8 mouse cellular contexts compared by ENCODE assay signal in the genomic region with DNA sequence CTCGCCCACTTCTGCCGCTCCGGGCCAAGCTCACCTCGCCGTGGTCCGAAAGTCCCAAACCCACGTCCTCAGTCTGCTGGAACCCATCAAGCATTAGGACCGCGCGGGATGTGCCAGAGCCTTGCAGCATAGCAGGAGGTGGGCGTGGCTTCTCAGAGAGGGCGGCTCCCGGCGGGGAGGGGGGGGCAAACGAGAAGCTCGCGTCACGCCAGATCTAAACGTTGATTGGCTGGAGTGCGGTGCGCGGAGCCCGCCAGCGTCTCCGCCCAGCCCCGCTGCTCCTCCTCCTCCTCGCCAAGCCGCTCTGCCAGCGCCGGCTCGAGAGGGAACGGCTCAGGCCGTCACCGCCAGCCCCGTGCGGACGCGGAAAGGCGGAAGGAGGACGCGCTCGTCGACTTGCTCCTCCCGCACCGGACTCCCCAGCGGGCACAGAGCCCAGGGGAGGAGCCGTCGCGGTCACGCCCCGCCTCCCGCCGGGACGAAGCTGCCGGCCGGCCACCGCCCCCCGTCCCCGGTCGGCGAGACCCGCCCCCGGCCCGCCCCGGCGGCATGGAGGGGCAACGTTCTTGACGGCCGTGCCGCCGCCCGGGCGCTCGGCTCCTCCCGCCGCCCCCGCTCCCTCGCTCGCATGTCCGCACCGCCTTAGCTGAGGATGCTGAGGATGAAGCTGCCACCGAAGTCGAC. TPM values are rescaled to one million over a fixed set of nuclear protein-coding genes. Genes with fewer than 3 reads are reported as not detected.
DNase-seq lines count a peak whose midpoint lies in the region; ATAC-seq lines count a peak whose summit lies in the region.

A gene (plus strand): TSS at position 269 of the 684 bp plus-strand sequence.

- peaks cover 18% of the 10 kb centered on the region for H3K4me1 ChIP-seq in forebrain, embryonic 14.5 days (ENCODE audit: control insufficient read depth, insufficient read depth, low read length)
- peaks cover 31% of the 10 kb centered on the region for H3K4me1 ChIP-seq in neural tube, embryonic 15.5 days

- H3K4me2 ChIP-seq in forebrain, embryonic 14.5 days (ENCODE audit: low read length), result peak within 1 kb of the TSS; percentile 99
- peak within 1 kb of the TSS; percentile 81 for H3K4me2 ChIP-seq in neural tube, embryonic 15.5 days

- H3K36me3 ChIP-seq in forebrain, embryonic 14.5 days (ENCODE audit: control insufficient read depth, insufficient read depth, low read length), result no peaks in the 10 kb centered on the region
- no peaks in the 10 kb centered on the region for H3K36me3 ChIP-seq in neural tube, embryonic 15.5 days

- peak; percentile 99 for DNase-seq in ES-CJ7 (ENCODE audit: low read depth, low spot score)
- DNase-seq in cerebellum, adult 11 months, result peak; percentile 99
- peak; percentile 99 for DNase-seq in forebrain, embryonic 14.5 days (ENCODE audit: low spot score)
- peak; percentile 99 for DNase-seq in heart, postnatal 14 days
- peak; percentile 99 for DNase-seq in layer of hippocampus, adult 11-12 months (ENCODE audit: low spot score)
- peak; percentile 98 for DNase-seq in lung, adult 18-20 months
- DNase-seq in testis, postnatal 14 days (ENCODE audit: low spot score), result peak; percentile 98

- 1% methylated on average over 65 of the region's 83 CpGs for WGBS in forebrain, embryonic 14.5 days
- WGBS in neural tube, embryonic 15.5 days, result 1% methylated on average over 58 of the region's 83 CpGs

- peak within 1 kb of the TSS; percentile 75 for H3K9ac ChIP-seq in forebrain, embryonic 14.5 days (ENCODE audit: low read length)
- H3K9ac ChIP-seq in neural tube, embryonic 15.5 days (replicated peaks), result peak within 1 kb of the TSS; percentile 72

- H3K4me3 ChIP-seq in forebrain, embryonic 14.5 days (ENCODE audit: low read depth, low read length), result peak within 1 kb of the TSS; percentile 81
- peak within 1 kb of the TSS; percentile 71 for H3K4me3 ChIP-seq in neural tube, embryonic 15.5 days (replicated peaks)

- peak within 1 kb of the TSS; percentile 93 for H3K27ac ChIP-seq in forebrain, embryonic 14.5 days (ENCODE audit: low read depth, low read length)
- H3K27ac ChIP-seq in neural tube, embryonic 15.5 days (replicated peaks), result peak within 1 kb of the TSS; percentile 95

- ATAC-seq in forebrain, embryonic 14.5 days, result peak; percentile 96
- peak; percentile 96 for ATAC-seq in neural tube, embryonic 15.5 days (ENCODE audit: low FRiP score)

- intact Hi-C loops in heart, postnatal 14 days (cut with DNase I), result loop anchor here (10.0 kb wide), 3 partner anchors 185 to 765 kb away; a partner anchor contains a TSS

- no peaks in the 10 kb centered on the region for H3K27me3 ChIP-seq in forebrain, embryonic 14.5 days (replicated peaks; ENCODE audit: control insufficient read depth, insufficient read depth, low read length)
- no peaks in the 10 kb centered on the region; the same call in 1 of the 2 replicates for H3K27me3 ChIP-seq in neural tube, embryonic 15.5 days (replicated peaks)

- H3K9me3 ChIP-seq in forebrain, embryonic 14.5 days (replicated peaks; ENCODE audit: control insufficient read depth, low read length), result no peaks in the 10 kb centered on the region
- H3K9me3 ChIP-seq in neural tube, embryonic 15.5 days (replicated peaks), result no peaks in the 10 kb centered on the region

RNA-seq across cellular contexts. Expression of the gene that starts here (rescaled TPM):
- 1.6 and 1.7 TPM in 2 replicates for polyA plus RNA-seq in forebrain, embryonic 14.5 days (2014; fragmentation: Nextera tagmentation; extraction: Ambion mirVana)
- total RNA-seq in heart, postnatal 14 days (2021), result 10 to 100 TPM in 1 of 2 experiments, 1 to 10 TPM in 1; 8.6 to 10.4 TPM
- 2.4 and 3.1 TPM in 2 replicates for polyA plus RNA-seq in neural tube, embryonic 15.5 days (2015; fragmentation: Nextera tagmentation; extraction: Ambion mirVana)

Comparison
In these comparisons a context has a peak if more than half of its experiments do, and no peak if none do; other contexts are left out.
1. Peak in every context shown above with its lines: DNase-seq, ATAC-seq, H3K4me3 ChIP-seq and H3K27ac ChIP-seq.